Mouse (Mus musculus) kidney, postnatal 0 days (tissue): ENCODE data around the gene N6amt1. TPM values are rescaled to one million over a fixed set of nuclear protein-coding genes. Genes with fewer than 3 reads are reported as not detected.

Experiments used
- ATAC-seq: fragments of 200-750 bp; cut with Nextera tagmentation; replicated peaks from 2 replicates; pipeline ENCODE4 v1.8.0; 2017; ENCODE audit warnings: low read depth, moderate number of reproducible peaks, moderate TSS enrichment, moderate library complexity; ENCODE audit not compliant: low FRiP score
- DNase-seq: peaks from one replicate; pipeline ENCODE4 v3.0.0-alpha.2; 2016; ENCODE audit warnings: low spot score
- H3K27ac ChIP-seq: fragments of 300-500 bp; sonication (generic); 2 replicates; pipeline ENCODE4 v1.5.1; 2014; ENCODE audit warnings: mild to moderate bottlenecking
- H3K27me3 ChIP-seq: fragments of 300-500 bp; sonication (generic); 2 replicates; pipeline ENCODE4 v1.6.1; 2014; ENCODE audit warnings: low read length, mixed read lengths; ENCODE audit not compliant: insufficient read depth
- H3K36me3 ChIP-seq: fragments of 300-500 bp; sonication (generic); 2 replicates; pipeline ENCODE4 v1.6.1; 2014; ENCODE audit warnings: low read length, mixed read lengths; ENCODE audit not compliant: insufficient read depth
- H3K4me1 ChIP-seq: fragments of 300-500 bp; sonication (generic); replicated peaks from 2 replicates; pipeline ENCODE4 v1.6.1; 2014; ENCODE audit warnings: antibody characterized with exemption, low read length, mixed read lengths; ENCODE audit not compliant: insufficient read depth
- H3K4me2 ChIP-seq: fragments of 300-500 bp; sonication (generic); 2 replicates; pipeline ENCODE4 v1.6.1; 2014; ENCODE audit warnings: mild to moderate bottlenecking, low read length, moderate library complexity, mixed read lengths
- H3K4me3 ChIP-seq: fragments of 300-500 bp; sonication (generic); replicated peaks from 2 replicates; pipeline ENCODE4 v1.5.1; 2014; ENCODE audit warnings: low read depth, low read length
- H3K9ac ChIP-seq: fragments of 300-500 bp; sonication (generic); 2 replicates; pipeline ENCODE4 v1.6.1; 2014; ENCODE audit warnings: low read depth, low read length
- H3K9me3 ChIP-seq: fragments of 300-500 bp; sonication (generic); replicated peaks from 2 replicates; pipeline ENCODE4 v1.6.1; 2016; ENCODE audit warnings: low read length, inconsistent platforms, mixed read lengths
- CTCF ChIP-seq: IDR thresholded peaks from 2 replicates; pipeline ENCODE4 v1.5.1; 2016; ENCODE audit warnings: antibody characterized with exemption, low read depth, mild to moderate bottlenecking, moderate library complexity
- WGBS: fragments of 180-500 bp; shearing (Covaris S2); extraction: QIAGEN DNeasy Blood & Tissue Kit; methylation state at CpG from one replicate; pipeline ENCODE4 v1.1.7; 2014; 5-methylcytosine and 5-hydroxymethylcytosine counted together
- polyA plus RNA-seq: library from polyadenylated mRNA; unstranded; fragments of >200 nt; fragmentation: Nextera tagmentation; extraction: Ambion mirVana; gene quantifications from 2 replicates; pipeline ENCODE4 v1.2.1, GENCODE M21; 2015

The N6amt1 gene
- polyA plus RNA-seq, 1 experiment from 2014 or later, result 27.2 TPM

DNA sequence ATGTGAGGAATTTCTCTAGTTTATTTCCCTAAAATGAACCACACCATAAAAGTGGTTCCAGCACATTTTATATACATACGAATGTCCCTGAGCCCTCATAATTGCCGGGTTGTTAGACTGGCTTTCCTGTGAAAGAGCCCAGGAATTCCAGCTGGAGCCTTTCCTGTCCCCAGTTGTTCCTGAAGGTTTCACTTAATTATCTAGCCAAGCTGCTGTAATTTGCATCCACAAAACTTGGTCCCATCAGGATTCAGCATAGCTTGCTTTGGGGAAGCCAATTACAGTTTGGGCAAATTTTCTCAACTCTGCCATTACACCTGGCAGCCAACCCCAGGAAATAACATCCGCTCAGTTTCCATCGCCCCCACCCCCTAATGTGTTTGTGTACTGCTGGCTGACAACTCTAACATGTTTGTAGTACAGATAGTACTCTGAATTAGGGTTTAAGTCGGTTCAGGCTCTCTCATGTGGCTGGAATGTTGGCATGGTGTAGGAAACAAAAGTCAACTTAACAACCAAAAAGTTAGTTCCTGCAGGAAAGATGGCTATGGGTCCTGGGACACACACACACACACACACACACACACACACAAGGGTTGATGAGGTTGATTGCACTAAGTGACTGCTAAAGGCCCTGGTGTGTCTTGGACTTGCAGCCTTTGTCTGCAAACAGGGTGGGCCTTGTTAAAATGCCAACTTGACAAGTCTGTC is 34.3 kb upstream of the N6amt1 start:
- no peak overlapping the region for H3K9ac ChIP-seq
- no peak overlapping the region for H3K4me2 ChIP-seq
- no peaks in the 10 kb centered on the region for H3K36me3 ChIP-seq
- H3K9me3 ChIP-seq, result no peaks in the 10 kb centered on the region
- WGBS, result 52% methylated on average over 5 of the region's 5 CpGs
- H3K27me3 ChIP-seq, result no peaks in the 10 kb centered on the region
- TF ChIP-seq CTCF, result no peak
- no peak overlapping the region for H3K27ac ChIP-seq
- DNase-seq (peak; percentile 78), ATAC-seq (no peak)
- H3K4me3 ChIP-seq, result no peak overlapping the region
- H3K4me1 ChIP-seq, result no peaks in the 10 kb centered on the region

DNA sequence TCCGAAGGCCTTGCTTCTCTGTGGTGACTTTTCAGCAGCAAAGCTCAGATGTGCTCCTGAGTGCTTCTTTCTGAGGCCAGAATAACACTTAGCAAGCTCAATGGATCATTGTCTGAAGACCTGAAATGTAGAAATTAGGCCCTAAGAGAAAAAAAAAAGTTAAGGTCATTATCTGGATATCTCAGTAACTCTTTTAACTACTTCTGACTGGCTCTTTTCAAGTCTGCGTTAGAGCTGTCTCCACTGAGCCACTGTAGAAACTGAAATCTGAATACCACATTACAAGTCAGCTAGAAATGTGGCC is 33.8 kb upstream of the N6amt1 start:
- Histone ChIP-seq H3K9ac (no peak overlapping the region), H3K9me3 (no peaks in the 10 kb centered on the region), H3K4me2 (no peak overlapping the region), H3K4me3 (no peak overlapping the region), H3K27ac (no peak overlapping the region), H3K36me3 (no peaks in the 10 kb centered on the region), H3K27me3 (no peaks in the 10 kb centered on the region), H3K4me1 (no peaks in the 10 kb centered on the region)
- ATAC-seq (no peak), DNase-seq (no peak)
- 61% methylated on average over 2 of the region's 2 CpGs for WGBS
- no peak for TF ChIP-seq CTCF

DNA sequence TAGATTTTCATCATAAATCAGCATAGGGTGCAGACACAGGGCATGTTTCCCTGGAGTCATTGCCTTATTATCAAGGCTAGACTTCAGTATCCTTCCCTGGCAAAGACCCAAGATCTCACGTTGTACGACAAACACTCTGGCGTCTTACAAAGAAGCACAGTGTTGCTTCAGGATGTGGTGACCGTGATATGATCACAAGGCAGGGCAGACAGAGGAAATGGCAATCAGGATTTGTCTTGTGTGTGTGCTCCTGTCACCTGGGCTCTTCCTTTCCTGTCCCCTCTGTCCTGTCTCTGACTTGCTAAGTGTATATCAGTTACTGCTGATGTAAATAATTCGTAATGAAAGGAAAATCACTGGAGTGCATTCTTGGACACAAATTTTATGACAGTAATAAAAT is 29.4 kb upstream of the N6amt1 start:
- 0 out of 2 replicates have a peak, but pooled peaks have one; percentile 46 for ATAC-seq
- Histone ChIP-seq H3K9me3 (no peaks in the 10 kb centered on the region), H3K4me2 (no peak overlapping the region), H3K27me3 (no peaks in the 10 kb centered on the region), H3K36me3 (no peaks in the 10 kb centered on the region), H3K4me3 (no peak overlapping the region), H3K9ac (no peak overlapping the region), H3K27ac (no peak overlapping the region), H3K4me1 (no peaks in the 10 kb centered on the region)
- peak; percentile 77 for DNase-seq
- no peak for TF ChIP-seq CTCF
- WGBS, result 40% methylated on average over 5 of the region's 5 CpGs

DNA sequence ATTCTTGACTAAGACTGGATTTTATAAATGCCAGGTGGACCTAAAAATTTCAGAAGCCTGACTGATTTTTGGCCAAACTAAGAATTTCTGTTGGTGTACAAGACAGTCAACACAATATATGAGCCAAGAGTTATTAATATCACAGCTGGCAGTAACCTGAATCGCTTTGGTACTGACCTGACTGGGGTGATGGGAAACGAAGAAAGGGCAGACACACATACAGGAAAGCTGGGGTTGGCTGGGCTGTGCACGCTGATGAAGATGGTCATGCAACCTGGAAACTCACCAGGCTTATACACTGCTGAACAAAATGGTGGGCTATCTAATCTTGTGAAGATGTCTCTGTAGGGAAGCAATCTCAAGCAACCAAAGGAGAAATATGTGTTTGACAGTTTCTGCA is 24.0 kb upstream of the N6amt1 start:
- DNase-seq (no peak), ATAC-seq (no peak)
- Histone ChIP-seq H3K4me3 (no peak overlapping the region), H3K27me3 (no peaks in the 10 kb centered on the region), H3K4me1 (no peaks in the 10 kb centered on the region), H3K9me3 (no peaks in the 10 kb centered on the region), H3K4me2 (no peak overlapping the region), H3K27ac (no peak overlapping the region), H3K36me3 (no peaks in the 10 kb centered on the region), H3K9ac (no peak overlapping the region)
- WGBS, result 89% methylated on average over 3 of the region's 3 CpGs
- no peak for TF ChIP-seq CTCF

DNA sequence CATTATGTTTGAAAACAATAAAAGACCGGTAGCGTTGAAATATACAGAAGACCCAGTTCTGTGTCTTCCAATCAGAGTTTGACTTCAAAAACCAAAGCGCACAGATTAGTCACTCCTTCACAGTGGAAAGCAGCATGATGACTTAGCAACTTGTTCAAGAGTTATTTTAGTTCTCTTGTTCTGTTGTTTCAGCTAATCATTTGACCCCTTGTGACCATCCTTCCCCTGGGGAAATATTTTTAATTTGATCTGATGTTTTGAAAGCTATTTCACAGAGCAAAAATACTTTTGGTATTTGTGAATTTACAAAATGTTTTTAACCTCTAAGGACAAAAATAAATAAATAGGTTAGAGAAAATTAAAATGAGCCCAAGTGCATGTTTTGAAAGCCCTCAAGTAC is 19.2 kb upstream of the N6amt1 start:
- H3K9ac ChIP-seq, result no peak overlapping the region
- no peaks in the 10 kb centered on the region for H3K36me3 ChIP-seq
- ATAC-seq (no peak), DNase-seq (peak; percentile 43)
- no peaks in the 10 kb centered on the region for H3K27me3 ChIP-seq
- H3K9me3 ChIP-seq, result no peaks in the 10 kb centered on the region
- no peak overlapping the region for H3K4me3 ChIP-seq
- H3K4me1 ChIP-seq, result no peaks in the 10 kb centered on the region
- 65% methylated on average over 3 of the region's 3 CpGs for WGBS
- TF ChIP-seq CTCF, result no peak
- no peak overlapping the region for H3K4me2 ChIP-seq
- no peak overlapping the region for H3K27ac ChIP-seq

DNA sequence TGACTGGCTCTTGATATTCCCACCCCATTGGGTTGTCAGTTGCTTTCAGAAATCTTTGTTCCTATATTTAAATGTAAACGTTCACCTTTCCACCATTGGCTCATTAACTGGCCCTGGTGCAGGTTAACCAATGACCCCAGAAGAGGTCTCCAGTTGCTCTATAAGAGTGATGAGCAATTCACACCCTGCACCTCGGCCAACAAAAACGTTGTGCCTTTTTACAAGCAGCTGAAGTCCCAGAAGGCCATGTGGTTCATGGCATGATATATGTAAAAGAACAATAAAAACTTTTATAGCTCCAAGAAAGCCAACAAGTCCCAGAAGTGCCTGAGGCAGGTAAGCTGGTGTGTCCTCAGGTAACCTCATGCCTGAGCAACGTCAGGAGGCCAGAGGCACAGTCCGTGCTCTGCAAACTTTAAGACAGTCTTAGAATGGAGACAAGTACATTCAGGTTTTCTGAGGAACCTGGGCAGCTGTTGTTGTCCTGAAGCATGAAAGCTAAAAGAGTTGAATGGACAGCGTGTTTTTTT is 12.9 kb upstream of the N6amt1 start:
- no peak for TF ChIP-seq CTCF
- Histone ChIP-seq H3K36me3 (no peaks in the 10 kb centered on the region), H3K4me3 (no peak overlapping the region), H3K4me2 (no peak overlapping the region), H3K4me1 (no peaks in the 10 kb centered on the region), H3K27me3 (no peaks in the 10 kb centered on the region), H3K9ac (no peak overlapping the region), H3K9me3 (no peaks in the 10 kb centered on the region), H3K27ac (no peak overlapping the region)
- DNase-seq (no peak), ATAC-seq (no peak)
- 33% methylated on average over 6 of the region's 6 CpGs for WGBS

DNA sequence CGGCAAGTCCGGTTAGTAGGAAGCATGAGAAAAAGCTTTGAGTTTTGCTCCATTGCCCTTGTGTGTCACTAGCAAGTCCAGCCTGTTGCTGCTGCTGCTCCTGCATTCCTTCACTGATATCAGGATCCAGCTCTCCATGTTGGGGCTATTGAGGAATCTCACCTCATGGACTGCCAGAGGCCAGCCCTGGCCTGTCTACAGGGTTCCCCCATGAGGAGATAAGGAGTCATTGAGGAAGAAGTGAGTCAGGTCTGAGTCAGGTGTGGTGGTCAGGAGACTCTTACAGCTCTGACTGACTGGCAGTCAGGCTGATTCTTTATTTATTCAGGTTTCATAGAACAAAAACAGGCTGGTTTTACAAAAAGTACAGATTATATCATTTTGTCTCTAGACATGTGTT is 5.9 kb upstream of the N6amt1 start:
- no peaks in the 10 kb centered on the region for H3K27me3 ChIP-seq
- ATAC-seq (peak; percentile 82), DNase-seq (peak; percentile 21)
- no peaks in the 10 kb centered on the region for H3K36me3 ChIP-seq
- no peak for TF ChIP-seq CTCF
- H3K4me1 ChIP-seq, result no peaks in the 10 kb centered on the region
- no peak overlapping the region for H3K9ac ChIP-seq
- no peak overlapping the region for H3K4me3 ChIP-seq
- WGBS, result 73% methylated on average over 2 of the region's 2 CpGs
- no peak overlapping the region for H3K4me2 ChIP-seq
- H3K27ac ChIP-seq, result no peak overlapping the region
- H3K9me3 ChIP-seq, result no peaks in the 10 kb centered on the region
